Mouse (Mus musculus): ENCODE measurements at regions not wholly inside any gene's neighbourhood (a gene's known extent, or its start where the extent isn't known, plus 50 kb on each side); places are given as distances from the start of the nearest gene placed in this dataset.

DNA sequence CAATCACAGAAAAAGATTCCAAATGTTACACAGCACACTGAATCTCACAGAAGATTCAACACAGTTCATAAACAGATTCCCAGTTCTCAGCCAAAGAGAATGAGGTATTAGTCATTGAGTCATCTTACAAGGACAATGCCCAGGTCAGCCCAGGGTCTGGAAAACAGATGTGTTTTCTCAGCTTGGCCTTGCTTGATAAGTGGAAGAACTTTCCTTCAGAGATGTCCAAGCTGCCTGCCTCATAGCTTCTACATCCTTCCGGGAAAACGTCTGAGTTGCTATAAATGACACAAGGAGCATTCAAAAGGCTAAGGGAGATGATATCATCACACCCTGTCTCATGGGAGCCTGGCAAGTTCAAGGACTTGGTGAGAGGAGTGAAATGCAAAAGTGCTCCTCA lies 139.9 kb upstream of the Pdzrn3 start:
- 73% methylated on average over 2 of the region's 2 CpGs for WGBS
- Histone ChIP-seq H3K27ac (replicated peaks; ENCODE audit: low read depth, low read length) (no peak overlapping the region), H3K4me1 (ENCODE audit: control insufficient read depth, insufficient read depth, low read length) (peaks cover 16% of the 10 kb centered on the region), H3K9ac (ENCODE audit: low read depth, low read length, severe bottlenecking) (no peak overlapping the region), H3K4me3 (replicated peaks; ENCODE audit: low read length) (no peak overlapping the region), H3K4me2 (replicated peaks; ENCODE audit: low read depth, low read length, severe bottlenecking) (no peak overlapping the region), H3K36me3 (ENCODE audit: control insufficient read depth, insufficient read depth, low read length) (no peaks in the 10 kb centered on the region), H3K27me3 (ENCODE audit: control insufficient read depth, insufficient read depth, low read length) (no peaks in the 10 kb centered on the region), H3K9me3 (ENCODE audit: control insufficient read depth, low read length) (no peaks in the 10 kb centered on the region)
- no peak for DNase-seq (ENCODE audit: low spot score)
- no peak for ATAC-seq (ENCODE audit: low FRiP score, low read depth)
- TF ChIP-seq POLR2A (IDR thresholded peaks at IDR 0.05; ENCODE audit: borderline replicate concordance, extremely low read depth, insufficient read depth, insufficient read length), result no peak

DNA sequence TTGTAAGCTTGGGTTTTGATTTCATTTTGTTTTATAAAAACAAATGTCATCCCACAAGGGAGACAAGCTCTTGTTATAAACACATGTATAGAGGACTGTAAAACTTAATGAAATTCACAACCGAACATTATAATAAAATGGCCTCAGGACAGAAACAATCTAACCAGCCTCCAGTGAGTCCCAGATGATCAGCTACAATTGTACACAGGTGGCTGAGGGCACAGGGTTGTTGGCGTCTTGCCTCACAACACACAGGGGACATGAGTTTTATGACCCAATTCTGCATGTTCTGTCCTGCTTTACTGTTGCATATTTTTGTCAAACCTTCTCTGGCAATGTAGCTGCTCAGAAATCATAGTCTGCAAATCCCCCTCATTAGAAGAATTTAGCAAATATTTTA lies 136.0 kb upstream of the Pdzrn3 start:
- Histone ChIP-seq H3K4me3 (replicated peaks; ENCODE audit: low read length) (no peak overlapping the region), H3K36me3 (ENCODE audit: control insufficient read depth, insufficient read depth, low read length) (no peaks in the 10 kb centered on the region), H3K9ac (ENCODE audit: low read depth, low read length, severe bottlenecking) (no peak overlapping the region), H3K9me3 (ENCODE audit: control insufficient read depth, low read length) (no peaks in the 10 kb centered on the region), H3K4me2 (replicated peaks; ENCODE audit: low read depth, low read length, severe bottlenecking) (no peak overlapping the region), H3K27me3 (ENCODE audit: control insufficient read depth, insufficient read depth, low read length) (no peaks in the 10 kb centered on the region), H3K27ac (replicated peaks; ENCODE audit: low read depth, low read length) (no peak overlapping the region), H3K4me1 (ENCODE audit: control insufficient read depth, insufficient read depth, low read length) (0 out of 2 replicates have a peak, but pooled peaks cover 5% of the 10 kb centered on the region)
- 11% methylated on average over 2 of the region's 2 CpGs for WGBS
- TF ChIP-seq POLR2A (IDR thresholded peaks at IDR 0.05; ENCODE audit: borderline replicate concordance, extremely low read depth, insufficient read depth, insufficient read length), result no peak
- peak; percentile 65 for ATAC-seq (ENCODE audit: low FRiP score, low read depth)
- DNase-seq (ENCODE audit: low spot score), result peak; percentile 72

DNA sequence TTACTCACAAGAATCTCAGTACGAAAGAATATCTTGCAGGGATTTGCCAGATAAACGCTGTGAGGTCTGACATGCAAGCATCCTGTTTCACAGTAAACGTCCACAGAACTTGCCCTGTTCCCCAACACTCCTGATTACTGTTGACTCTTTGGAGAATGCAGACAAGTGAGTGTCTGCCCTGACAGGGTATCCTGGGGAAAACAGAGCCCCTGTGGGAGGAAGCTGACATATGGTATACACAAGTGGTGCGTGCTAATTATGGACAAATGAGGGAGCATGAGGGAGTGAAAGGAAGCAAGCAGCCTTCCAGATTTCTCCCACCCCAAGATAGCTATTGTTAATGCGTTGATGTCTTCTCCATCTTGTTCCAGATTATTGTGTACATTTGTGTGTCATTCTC lies 124.5 kb upstream of the Pdzrn3 start:
- no peak overlapping the region for H3K4me2 ChIP-seq (replicated peaks; ENCODE audit: low read depth, low read length, severe bottlenecking)
- ATAC-seq (ENCODE audit: low FRiP score, low read depth) (no peak), DNase-seq (ENCODE audit: low spot score) (no peak)
- 28% methylated on average over 5 of the region's 5 CpGs for WGBS
- no peaks in the 10 kb centered on the region for H3K27me3 ChIP-seq (ENCODE audit: control insufficient read depth, insufficient read depth, low read length)
- H3K4me1 ChIP-seq (ENCODE audit: control insufficient read depth, insufficient read depth, low read length), result peaks cover 13% of the 10 kb centered on the region
- no peak overlapping the region for H3K4me3 ChIP-seq (replicated peaks; ENCODE audit: low read length)
- no peak overlapping the region for H3K27ac ChIP-seq (replicated peaks; ENCODE audit: low read depth, low read length)
- H3K9ac ChIP-seq (ENCODE audit: low read depth, low read length, severe bottlenecking), result no peak overlapping the region
- H3K36me3 ChIP-seq (ENCODE audit: control insufficient read depth, insufficient read depth, low read length), result no peaks in the 10 kb centered on the region
- TF ChIP-seq POLR2A (IDR thresholded peaks at IDR 0.05; ENCODE audit: borderline replicate concordance, extremely low read depth, insufficient read depth, insufficient read length), result no peak
- H3K9me3 ChIP-seq (ENCODE audit: control insufficient read depth, low read length), result no peaks in the 10 kb centered on the region

DNA sequence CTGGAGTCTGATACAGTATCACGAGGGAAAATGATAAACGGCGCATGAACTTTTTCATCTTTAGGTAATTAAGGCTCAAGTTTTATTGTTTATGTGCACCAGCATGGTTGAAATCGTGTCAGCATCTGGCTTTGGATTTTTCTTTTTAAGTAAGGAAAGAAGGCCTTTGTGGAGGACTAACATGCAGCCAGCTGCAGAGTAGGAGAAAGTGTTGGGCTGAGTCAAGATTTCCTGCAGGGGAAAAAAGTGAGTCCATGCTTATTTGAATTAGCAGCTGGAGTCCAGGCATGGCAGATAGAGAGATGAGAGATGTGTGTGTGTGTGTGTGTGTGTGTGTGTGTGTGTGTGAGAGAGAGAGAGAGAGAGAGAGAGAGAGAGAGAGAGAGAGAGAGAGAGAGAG lies 124.0 kb upstream of the Pdzrn3 start:
- Histone ChIP-seq H3K4me2 (replicated peaks; ENCODE audit: low read depth, low read length, severe bottlenecking) (no peak overlapping the region), H3K36me3 (ENCODE audit: control insufficient read depth, insufficient read depth, low read length) (no peaks in the 10 kb centered on the region), H3K27me3 (ENCODE audit: control insufficient read depth, insufficient read depth, low read length) (no peaks in the 10 kb centered on the region), H3K9me3 (ENCODE audit: control insufficient read depth, low read length) (no peaks in the 10 kb centered on the region), H3K9ac (ENCODE audit: low read depth, low read length, severe bottlenecking) (no peak overlapping the region), H3K27ac (replicated peaks; ENCODE audit: low read depth, low read length) (no peak overlapping the region), H3K4me3 (replicated peaks; ENCODE audit: low read length) (no peak overlapping the region), H3K4me1 (ENCODE audit: control insufficient read depth, insufficient read depth, low read length) (peaks cover 13% of the 10 kb centered on the region)
- no peak for ATAC-seq (ENCODE audit: low FRiP score, low read depth)
- no peak for TF ChIP-seq POLR2A (IDR thresholded peaks at IDR 0.05; ENCODE audit: borderline replicate concordance, extremely low read depth, insufficient read depth, insufficient read length)
- DNase-seq (ENCODE audit: low spot score), result no peak
- 43% methylated on average over 4 of the region's 4 CpGs for WGBS

DNA sequence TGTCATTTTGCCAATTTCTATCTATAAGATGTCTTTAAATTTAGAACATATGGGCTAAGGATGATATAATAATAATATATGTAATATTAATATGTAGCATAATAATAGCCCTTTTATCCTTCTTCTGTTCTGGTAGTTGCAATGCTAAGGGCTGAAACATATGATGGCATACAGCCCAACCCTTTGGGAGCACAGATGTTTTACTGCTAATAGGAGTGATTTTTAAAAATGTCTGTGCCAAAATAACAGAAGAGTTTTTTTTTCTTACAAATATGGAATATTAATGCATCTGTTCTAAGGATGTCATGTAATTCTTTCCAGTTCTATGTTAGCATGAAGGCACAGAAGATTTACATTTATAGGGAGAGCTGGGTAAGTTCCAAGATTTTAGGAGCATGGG lies 122.5 kb upstream of the Pdzrn3 start:
- H3K27me3 ChIP-seq (ENCODE audit: control insufficient read depth, insufficient read depth, low read length), result no peaks in the 10 kb centered on the region
- TF ChIP-seq POLR2A (IDR thresholded peaks at IDR 0.05; ENCODE audit: borderline replicate concordance, extremely low read depth, insufficient read depth, insufficient read length), result no peak
- no peak overlapping the region for H3K9ac ChIP-seq (ENCODE audit: low read depth, low read length, severe bottlenecking)
- peaks cover 13% of the 10 kb centered on the region for H3K4me1 ChIP-seq (ENCODE audit: control insufficient read depth, insufficient read depth, low read length)
- no peak for ATAC-seq (ENCODE audit: low FRiP score, low read depth)
- H3K4me2 ChIP-seq (replicated peaks; ENCODE audit: low read depth, low read length, severe bottlenecking), result no peak overlapping the region
- H3K9me3 ChIP-seq (ENCODE audit: control insufficient read depth, low read length), result no peaks in the 10 kb centered on the region
- H3K36me3 ChIP-seq (ENCODE audit: control insufficient read depth, insufficient read depth, low read length), result no peaks in the 10 kb centered on the region
- H3K27ac ChIP-seq (replicated peaks; ENCODE audit: low read depth, low read length), result no peak overlapping the region
- peak; percentile 53 for DNase-seq (ENCODE audit: low spot score)
- H3K4me3 ChIP-seq (replicated peaks; ENCODE audit: low read length), result no peak overlapping the region

DNA sequence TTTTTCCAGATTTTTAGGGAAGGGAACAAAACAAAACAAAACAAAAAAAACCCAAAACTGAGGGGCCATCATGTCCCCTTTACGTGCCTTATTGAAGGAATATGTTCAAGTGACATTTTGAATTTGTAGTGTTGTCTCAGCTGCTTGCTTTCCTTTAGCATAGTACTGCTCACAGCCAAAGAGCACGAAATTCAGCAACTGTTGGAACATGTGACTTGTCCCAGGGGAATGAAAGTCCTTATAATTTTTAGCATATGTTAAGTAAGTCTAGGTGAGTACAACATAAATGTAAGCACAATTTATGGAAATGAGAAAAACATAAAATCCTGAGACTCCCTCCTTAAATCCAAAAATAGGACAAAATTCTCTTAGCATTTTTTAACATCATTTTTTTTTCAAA lies 110.8 kb upstream of the Pdzrn3 start:
- H3K4me2 ChIP-seq (replicated peaks; ENCODE audit: low read depth, low read length, severe bottlenecking), result no peak overlapping the region
- 0 out of 2 replicates have a peak, but pooled peaks have one; percentile 45 for ATAC-seq (ENCODE audit: low FRiP score, low read depth)

More for the DNA sequence above, 110.8 kb upstream of the Pdzrn3 start:
- Histone ChIP-seq H3K9me3 (ENCODE audit: control insufficient read depth, low read length) (no peaks in the 10 kb centered on the region), H3K4me1 (ENCODE audit: control insufficient read depth, insufficient read depth, low read length) (peaks cover 21% of the 10 kb centered on the region), H3K27me3 (ENCODE audit: control insufficient read depth, insufficient read depth, low read length) (no peaks in the 10 kb centered on the region), H3K4me3 (replicated peaks; ENCODE audit: low read length) (no peak overlapping the region), H3K9ac (ENCODE audit: low read depth, low read length, severe bottlenecking) (no peak overlapping the region), H3K36me3 (ENCODE audit: control insufficient read depth, insufficient read depth, low read length) (no peaks in the 10 kb centered on the region), H3K27ac (replicated peaks; ENCODE audit: low read depth, low read length) (no peak overlapping the region)
- DNase-seq (ENCODE audit: low spot score), result peak; percentile 72
- no peak for TF ChIP-seq POLR2A (IDR thresholded peaks at IDR 0.05; ENCODE audit: borderline replicate concordance, extremely low read depth, insufficient read depth, insufficient read length)
- 38% methylated on average over 2 of the region's 2 CpGs for WGBS
